In genomic region chr12:111425789-111426460, GRCm38 (mm10) we compare ENCODE assay signal across 7 mouse cellular contexts. TPM values are rescaled to one million over a fixed set of nuclear protein-coding genes. Genes with fewer than 3 reads are reported as not detected.
DNase-seq lines count a peak whose midpoint lies in the region; ATAC-seq lines count a peak whose summit lies in the region.

No protein-coding gene starts in this region.

- WGBS in midbrain, embryonic 11.5 days: 18% methylated on average over 29 of the region's 29 CpGs

- H3K4me1 ChIP-seq in midbrain, embryonic 11.5 days (ENCODE audit: control insufficient read depth, insufficient read depth, low read length): peaks cover 10% of the 10 kb centered on the region

- peaks cover 88% of the 10 kb centered on the region for H3K27me3 ChIP-seq in midbrain, embryonic 11.5 days (ENCODE audit: control insufficient read depth, insufficient read depth, low read length)

- H3K9me3 ChIP-seq in midbrain, embryonic 11.5 days (ENCODE audit: control insufficient read depth, low read length): no peaks in the 10 kb centered on the region

- peak; percentile 67 for ATAC-seq in midbrain, embryonic 11.5 days (ENCODE audit: low FRiP score)

- intact Hi-C loops in gastrocnemius, postnatal 36 days (cut with DNase I): loop anchor here (1.0 to 10.0 kb wide), 3 partner anchors 33 to 219 kb away; no protein-coding TSS in a partner anchor
- intact Hi-C loops in left cerebral cortex, postnatal 4 days (cut with DNase I): loop anchor here (2.0 kb wide), 1 partner anchor 33 kb away; no protein-coding TSS in a partner anchor

- H3K36me3 ChIP-seq in midbrain, embryonic 11.5 days (ENCODE audit: control insufficient read depth, insufficient read depth, low read length): no peaks in the 10 kb centered on the region

- H3K4me2 ChIP-seq in midbrain, embryonic 11.5 days: no peak overlapping the region

- no peak overlapping the region for H3K9ac ChIP-seq in midbrain, embryonic 11.5 days (ENCODE audit: low read length)

- no peak overlapping the region for H3K4me3 ChIP-seq in midbrain, embryonic 11.5 days (ENCODE audit: low read depth, low read length)

- DNase-seq in adrenal gland, adult 18-20 months (ENCODE audit: low spot score in 2 of 2): peak; percentile 98
- DNase-seq in embryo, embryonic 10.5 days (ENCODE audit: low spot score): peak; percentile 91
- peak; percentile 90 to 96 for DNase-seq in gastrocnemius, postnatal 36 days
- peak; percentile 90 for DNase-seq in kidney, adult 11 months
- DNase-seq in left cerebral cortex, postnatal 4 days: peak; percentile 93
- DNase-seq in midbrain, embryonic 11.5 days (ENCODE audit: low spot score, missing footprints): peak; percentile 99
- DNase-seq in skeletal muscle tissue, adult 2 months (ENCODE audit: low read depth, low spot score): peak; percentile 85

- H3K27ac ChIP-seq in midbrain, embryonic 11.5 days (ENCODE audit: low read depth, low read length): no peak overlapping the region

RNA-seq across cellular contexts. Expression of gene Exoc3l4, which starts 9.1 kb away (rescaled TPM):
- 1 to 10 TPM; 3.3 to 4.1 TPM for total RNA-seq in adrenal gland, adult 18-20 months (2021)
- total RNA-seq in gastrocnemius, postnatal 36 days (2021): 1 to 10 TPM; 1.8 to 4.6 TPM
- total RNA-seq in left cerebral cortex, postnatal 4 days (2021): 1 to 10 TPM in 1 of 2 experiments, under 1 TPM in 1; 0.62 to 1.6 TPM
- 2.3 and 2.9 TPM in 2 replicates for polyA plus RNA-seq in midbrain, embryonic 11.5 days (2014; fragmentation: Nextera tagmentation; extraction: Ambion mirVana)

RNA-seq across cellular contexts. Expression of gene Tnfaip2, which starts 16.3 kb away (rescaled TPM):
- total RNA-seq in adrenal gland, adult 18-20 months (2021): 10 to 100 TPM; 11.4 to 31.6 TPM
- 10 to 100 TPM; 22.0 to 22.6 TPM for total RNA-seq in gastrocnemius, postnatal 36 days (2021)
- total RNA-seq in left cerebral cortex, postnatal 4 days (2021): under 1 TPM; 0.38 to 0.50 TPM
- 1.1 and 2.3 TPM in 2 replicates for polyA plus RNA-seq in midbrain, embryonic 11.5 days (2014; fragmentation: Nextera tagmentation; extraction: Ambion mirVana)

RNA-seq across cellular contexts. Expression of gene Lbhd2, which starts 19.3 kb away (rescaled TPM):
- not detected for total RNA-seq in adrenal gland, adult 18-20 months (2021)
- not detected for total RNA-seq in gastrocnemius, postnatal 36 days (2021)
- 1 to 10 TPM; 1.4 to 4.0 TPM for total RNA-seq in left cerebral cortex, postnatal 4 days (2021)
- not detected in 2 replicates for polyA plus RNA-seq in midbrain, embryonic 11.5 days (2014; fragmentation: Nextera tagmentation; extraction: Ambion mirVana)

RNA-seq across cellular contexts. Expression of gene Cdc42bpb, which starts 48.4 kb away (rescaled TPM):
- total RNA-seq in adrenal gland, adult 18-20 months (2021): 100 to 1,000 TPM; 113 to 138 TPM
- 10 to 100 TPM; 18.6 to 18.7 TPM for total RNA-seq in gastrocnemius, postnatal 36 days (2021)
- total RNA-seq in left cerebral cortex, postnatal 4 days (2021): 100 to 1,000 TPM; 153 to 168 TPM
- polyA plus RNA-seq in midbrain, embryonic 11.5 days (2014; fragmentation: Nextera tagmentation; extraction: Ambion mirVana): 28.1 and 28.2 TPM in 2 replicates

RNA-seq across cellular contexts. Expression of gene Gm266, which starts 59.7 kb away (rescaled TPM):
- not detected for total RNA-seq in adrenal gland, adult 18-20 months (2021)
- under 1 TPM; 0.69 to 0.84 TPM for total RNA-seq in gastrocnemius, postnatal 36 days (2021)
- total RNA-seq in left cerebral cortex, postnatal 4 days (2021): 1 to 10 TPM; 2.2 to 2.8 TPM
- polyA plus RNA-seq in midbrain, embryonic 11.5 days (2014; fragmentation: Nextera tagmentation; extraction: Ambion mirVana): 4.2 and 6.0 TPM in 2 replicates

Comparison
In these comparisons a context has a peak if more than half of its experiments do, and no peak if none do; other contexts are left out.
1. RNA of gene Tnfaip2, which starts 16.3 kb away (total RNA-seq): 11.4 to 31.6 TPM in adrenal gland, adult 18-20 months and 22.0 to 22.6 TPM in gastrocnemius, postnatal 36 days; 0.38 to 0.50 TPM in left cerebral cortex, postnatal 4 days; every median in the first group is over 4 times any median in the second.
2. Peak in every context shown above with its lines, with median percentiles within 50 percentile points of each other: DNase-seq.